Mouse (Mus musculus) embryonic facial prominence, embryonic 11.5 days (tissue): ENCODE results near the gene Vdr. TPM values are rescaled to one million over a fixed set of nuclear protein-coding genes. Genes with fewer than 3 reads are reported as not detected.
A peak's percentile ranks its signal among the peaks of the same experiment; 100 is the strongest.

ENCODE experiments used
- ATAC-seq: fragments of 200-750 bp; cut with Nextera tagmentation; replicated peaks from 2 replicates; pipeline ENCODE4 v1.8.0; 2017; ENCODE audit warnings: low read depth; ENCODE audit not compliant: insufficient number of reproducible peaks, low FRiP score, low TSS enrichment
- DNase-seq: peaks from one replicate; pipeline ENCODE4 v3.0.0-alpha.2; 2015; ENCODE audit warnings: low spot score
- H3K27ac ChIP-seq: fragments of 300-500 bp; sonication (generic); replicated peaks from 2 replicates; pipeline ENCODE4 v1.5.1; 2014; ENCODE audit warnings: mild to moderate bottlenecking, low read depth, low read length, control low read depth
- H3K27me3 ChIP-seq: fragments of 300-500 bp; sonication (generic); 2 replicates; pipeline ENCODE4 v1.6.1; 2014; ENCODE audit warnings: mild to moderate bottlenecking, low read length, moderate library complexity, mixed read lengths; ENCODE audit not compliant: control insufficient read depth, insufficient read depth
- H3K36me3 ChIP-seq: fragments of 300-500 bp; sonication (generic); replicated peaks from 2 replicates; pipeline ENCODE4 v1.6.1; 2014; ENCODE audit warnings: low read depth, mild to moderate bottlenecking, low read length, moderate library complexity, mixed read lengths; ENCODE audit not compliant: control insufficient read depth, insufficient read depth
- H3K4me1 ChIP-seq: fragments of 300-500 bp; sonication (generic); 2 replicates; pipeline ENCODE4 v1.6.1; 2014; ENCODE audit warnings: low read length, mixed read lengths; ENCODE audit not compliant: control insufficient read depth, insufficient read depth
- H3K4me2 ChIP-seq: fragments of 300-500 bp; sonication (generic); 2 replicates; pipeline ENCODE4 v1.6.1; 2014; ENCODE audit warnings: low read depth, mild to moderate bottlenecking, control low read depth, low read length, moderate library complexity
- H3K4me3 ChIP-seq: fragments of 300-500 bp; sonication (generic); 2 replicates; pipeline ENCODE4 v1.5.1; 2014; ENCODE audit warnings: low read depth, low read length, control low read depth
- H3K9ac ChIP-seq: fragments of 300-500 bp; sonication (generic); replicated peaks from 2 replicates; pipeline ENCODE4 v1.6.1; 2014; ENCODE audit warnings: mild to moderate bottlenecking, control low read depth, low read length
- H3K9me3 ChIP-seq: fragments of 300-500 bp; sonication (generic); replicated peaks from 2 replicates; pipeline ENCODE4 v1.6.1; 2016; ENCODE audit warnings: mild to moderate bottlenecking, low read length, inconsistent platforms, mixed read lengths; ENCODE audit not compliant: control insufficient read depth
- WGBS: fragments of 180-500 bp; shearing (Covaris S2); extraction: QIAGEN DNeasy Blood & Tissue Kit; methylation state at CpG from one replicate; pipeline ENCODE4 v1.1.7; 2014; 5-methylcytosine and 5-hydroxymethylcytosine counted together
- polyA plus RNA-seq: library from polyadenylated mRNA; unstranded; fragments of >200 nt; fragmentation: Nextera tagmentation; extraction: Ambion mirVana; gene quantifications from 2 replicates; pipeline ENCODE4 v1.2.1, GENCODE M21; 2014

Gene Vdr
- polyA plus RNA-seq, 1 experiment from 2014 or later, result 0.29 TPM

GRCm38 (mm10) chr15:97842058-97842457 lies 68.4 kb downstream of the Vdr start:
- Histone ChIP-seq H3K27ac (no peak overlapping the region), H3K27me3 (no peaks in the 10 kb centered on the region), H3K9ac (no peak overlapping the region), H3K9me3 (no peaks in the 10 kb centered on the region), H3K4me2 (no peak overlapping the region), H3K4me1 (peaks cover 4% of the 10 kb centered on the region; the same call in 1 of the 2 replicates), H3K4me3 (no peak overlapping the region), H3K36me3 (no peaks in the 10 kb centered on the region)
- WGBS, result 91% methylated on average over 6 of the region's 6 CpGs
- DNase-seq (no peak), ATAC-seq (no peak)

- Histone ChIP-seq H3K27ac (no peak overlapping the region), H3K27me3 (no peaks in the 10 kb centered on the region), H3K9me3 (no peaks in the 10 kb centered on the region), H3K4me2 (no peak overlapping the region), H3K4me1 (peaks cover 4% of the 10 kb centered on the region; the same call in 1 of the 2 replicates), H3K4me3 (no peak overlapping the region), H3K36me3 (no peaks in the 10 kb centered on the region), H3K9ac (no peak overlapping the region)
- DNase-seq (no peak), ATAC-seq (no peak)
- 95% methylated on average over 6 of the region's 6 CpGs for WGBS
Observed at GRCm38 (mm10) chr15:97841383-97841782, 69.0 kb downstream of the Vdr start.

- H3K4me1 ChIP-seq, result peaks cover 4% of the 10 kb centered on the region; the same call in 1 of the 2 replicates
- no peaks in the 10 kb centered on the region for H3K27me3 ChIP-seq
- H3K9me3 ChIP-seq, result no peaks in the 10 kb centered on the region
- no peak overlapping the region for H3K27ac ChIP-seq
- ATAC-seq (no peak), DNase-seq (no peak)
- H3K36me3 ChIP-seq, result no peaks in the 10 kb centered on the region
- H3K4me2 ChIP-seq, result no peak overlapping the region
- H3K4me3 ChIP-seq, result no peak overlapping the region
- no peak overlapping the region for H3K9ac ChIP-seq
- 72% methylated on average over 1 of the region's 1 CpGs for WGBS
Observed at GRCm38 (mm10) chr15:97840781-97841180, 69.6 kb downstream of the Vdr start.

GRCm38 (mm10) chr15:97839991-97840455 lies 70.4 kb downstream of the Vdr start:
- Histone ChIP-seq H3K27ac (no peak overlapping the region), H3K4me3 (no peak overlapping the region), H3K4me2 (no peak overlapping the region), H3K27me3 (no peaks in the 10 kb centered on the region), H3K36me3 (no peaks in the 10 kb centered on the region), H3K4me1 (peaks cover 4% of the 10 kb centered on the region; the same call in 1 of the 2 replicates), H3K9ac (no peak overlapping the region), H3K9me3 (no peaks in the 10 kb centered on the region)
- DNase-seq, result peak; percentile 57
- WGBS, result 33% methylated on average over 3 of the region's 3 CpGs
- ATAC-seq, result no peak; the same call in 1 of the 2 replicates

- no peaks in the 10 kb centered on the region for H3K36me3 ChIP-seq
- H3K9me3 ChIP-seq, result no peaks in the 10 kb centered on the region
- H3K4me3 ChIP-seq, result no peak overlapping the region
- ATAC-seq (no peak), DNase-seq (no peak)
- no peaks in the 10 kb centered on the region for H3K27me3 ChIP-seq
- H3K4me2 ChIP-seq, result no peak overlapping the region
- WGBS, result 74% methylated on average over 4 of the region's 4 CpGs
- H3K9ac ChIP-seq, result no peak overlapping the region
- peaks cover 4% of the 10 kb centered on the region; the same call in 1 of the 2 replicates for H3K4me1 ChIP-seq
- H3K27ac ChIP-seq, result no peak overlapping the region
Observed at GRCm38 (mm10) chr15:97839473-97839872, 71.0 kb downstream of the Vdr start.

GRCm38 (mm10) chr15:97839012-97839411 lies 71.4 kb downstream of the Vdr start:
- 87% methylated on average over 2 of the region's 2 CpGs for WGBS
- H3K36me3 ChIP-seq, result no peaks in the 10 kb centered on the region
- no peaks in the 10 kb centered on the region for H3K27me3 ChIP-seq
- ATAC-seq (no peak), DNase-seq (no peak)
- no peak overlapping the region for H3K4me2 ChIP-seq
- no peak overlapping the region for H3K27ac ChIP-seq
- peaks cover 4% of the 10 kb centered on the region; the same call in 1 of the 2 replicates for H3K4me1 ChIP-seq
- H3K9ac ChIP-seq, result no peak overlapping the region
- H3K4me3 ChIP-seq, result no peak overlapping the region
- H3K9me3 ChIP-seq, result no peaks in the 10 kb centered on the region

GRCm38 (mm10) chr15:97838395-97838794 lies 72.0 kb downstream of the Vdr start:
- 79% methylated on average over 4 of the region's 4 CpGs for WGBS
- ATAC-seq (no peak), DNase-seq (no peak)
- Histone ChIP-seq H3K4me1 (peaks cover 4% of the 10 kb centered on the region; the same call in 1 of the 2 replicates), H3K27ac (no peak overlapping the region), H3K36me3 (no peaks in the 10 kb centered on the region), H3K9me3 (no peaks in the 10 kb centered on the region), H3K27me3 (no peaks in the 10 kb centered on the region), H3K4me3 (no peak overlapping the region), H3K4me2 (no peak overlapping the region), H3K9ac (no peak overlapping the region)

- Histone ChIP-seq H3K4me1 (peaks cover 4% of the 10 kb centered on the region; the same call in 1 of the 2 replicates), H3K27me3 (no peaks in the 10 kb centered on the region), H3K9me3 (no peaks in the 10 kb centered on the region), H3K36me3 (no peaks in the 10 kb centered on the region), H3K9ac (no peak overlapping the region), H3K4me3 (no peak overlapping the region), H3K4me2 (no peak overlapping the region), H3K27ac (no peak overlapping the region)
- DNase-seq (no peak), ATAC-seq (no peak)
- WGBS, result 25% methylated on average over 8 of the region's 8 CpGs
Observed at GRCm38 (mm10) chr15:97837491-97838061, 72.9 kb downstream of the Vdr start.
